Mouse (Mus musculus) urinary bladder, postnatal 25 days (tissue): ENCODE data around the gene Spta1.

Experiments
- DNase-seq: peaks from one replicate; pipeline ENCODE4 v3.0.0; 2022; ENCODE audit warnings: low spot score

Gene Spta1

DNA sequence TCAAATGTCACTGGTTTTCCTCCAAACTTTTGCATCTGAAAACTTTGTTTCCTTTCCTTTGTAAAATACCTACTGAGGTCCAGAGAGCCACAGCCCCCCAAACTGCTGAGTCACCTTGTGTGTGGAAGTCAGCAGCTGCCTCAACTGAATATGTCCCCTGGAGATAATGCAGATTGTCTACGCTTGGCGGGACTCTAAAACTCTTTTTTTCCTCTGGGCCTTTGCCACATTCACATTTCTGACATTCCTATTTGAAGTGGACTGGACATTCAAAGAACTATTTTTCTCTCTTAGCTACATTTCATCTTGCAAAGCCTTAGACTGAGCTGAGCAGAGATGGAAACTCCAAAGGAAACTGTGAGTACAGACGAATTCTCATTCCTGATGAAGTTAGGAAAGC, at the start of gene Spta1:
Gene Spta1 (plus strand): TSS at position 172 of the 400 bp plus-strand sequence.
- DNase-seq: no peak

- DNase-seq: no peak
Observed at GRCm38 (mm10) chr1:174131217-174131616, 41.4 kb upstream of the Spta1 start, which contains the start of gene Olfr424. Gene Olfr424 (plus strand): TSS chr1:174131517.

- DNase-seq: no peak
Observed at GRCm38 (mm10) chr1:174131999-174132398, 40.6 kb upstream of the Spta1 start.

DNA sequence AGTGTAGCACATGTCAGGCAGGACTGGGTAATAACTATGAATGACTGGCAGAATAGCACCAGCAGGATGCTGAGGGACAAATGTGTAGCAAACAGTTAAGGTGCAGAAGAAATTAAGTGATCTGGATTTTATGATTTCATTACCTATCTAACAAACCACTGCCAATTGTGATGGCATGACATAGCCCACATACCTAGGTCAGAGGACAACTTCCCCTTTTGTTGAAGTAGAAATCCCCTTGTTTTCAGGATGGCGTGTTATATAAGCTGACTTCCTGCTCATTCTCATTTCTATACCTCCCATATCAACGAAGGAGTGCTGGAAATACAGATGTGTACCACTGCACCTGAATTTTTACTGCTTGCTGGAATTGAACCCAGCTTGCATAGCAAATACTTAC, 31.2 kb upstream of the Spta1 start:
- no peak for DNase-seq

GRCm38 (mm10) chr1:174146696-174147095, 25.9 kb upstream of the Spta1 start:
- DNase-seq: no peak

DNA sequence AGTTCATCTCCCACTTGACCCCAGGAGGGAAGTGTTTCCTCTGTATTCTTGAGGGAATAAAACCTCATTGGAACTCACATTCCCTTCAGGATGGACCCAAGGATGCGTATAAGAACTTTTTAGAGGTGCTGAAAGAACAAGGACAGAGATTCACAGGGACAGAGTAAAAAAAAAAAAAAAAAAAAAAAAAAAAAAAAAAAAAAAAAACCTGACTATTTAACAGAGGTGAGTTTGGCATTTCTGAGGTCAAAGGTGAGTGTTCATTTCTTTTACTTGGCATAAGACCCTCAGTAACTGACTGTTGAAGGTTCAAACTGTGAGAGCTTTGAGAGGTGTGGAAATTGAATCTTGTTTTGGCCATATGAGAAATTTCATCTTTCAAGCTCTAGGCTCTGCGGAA, 23.3 kb upstream of the Spta1 start:
- DNase-seq: no peak

DNA sequence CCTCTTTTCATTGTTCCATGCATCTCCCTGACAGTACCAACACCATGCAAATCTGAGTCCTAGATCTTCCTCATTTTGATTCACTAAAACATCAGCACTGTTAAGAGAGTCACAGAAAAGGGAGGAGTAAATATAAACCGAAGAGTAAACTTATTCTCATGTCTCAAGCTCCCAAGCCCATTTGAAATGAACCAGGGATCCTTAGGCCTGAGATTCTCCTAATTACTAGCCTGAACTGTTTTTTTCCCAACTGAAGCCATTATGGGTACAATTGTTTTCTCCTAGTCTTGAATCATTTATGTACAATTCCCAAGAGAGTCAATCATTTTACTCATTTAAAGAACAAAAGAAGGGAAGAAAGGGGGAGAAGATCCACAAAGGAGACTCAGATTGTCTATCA, 17.2 kb upstream of the Spta1 start, which contains the start of gene Olfr420:
Gene Olfr420 (plus strand): TSS at position 301 of the 400 bp plus-strand sequence.
- DNase-seq: no peak

DNA sequence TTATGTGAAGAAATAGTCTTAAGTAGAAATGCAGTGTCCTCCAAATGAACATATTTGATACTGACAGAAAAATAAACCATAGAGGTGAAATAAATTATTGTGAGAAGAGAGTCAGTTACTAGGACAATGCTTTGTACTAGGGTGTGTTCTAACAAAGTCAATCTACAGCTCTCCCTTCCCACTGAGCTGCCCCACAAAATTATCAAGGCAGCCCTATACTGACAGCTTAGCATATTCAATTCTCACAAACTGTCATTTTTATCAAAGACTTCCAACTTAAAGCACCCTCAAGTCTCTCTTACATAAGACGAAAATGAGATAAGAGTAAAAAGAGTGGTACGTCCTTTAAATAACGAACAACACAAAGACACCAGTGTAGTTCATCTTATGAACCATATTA, 15.0 kb upstream of the Spta1 start:
- no peak for DNase-seq

DNA sequence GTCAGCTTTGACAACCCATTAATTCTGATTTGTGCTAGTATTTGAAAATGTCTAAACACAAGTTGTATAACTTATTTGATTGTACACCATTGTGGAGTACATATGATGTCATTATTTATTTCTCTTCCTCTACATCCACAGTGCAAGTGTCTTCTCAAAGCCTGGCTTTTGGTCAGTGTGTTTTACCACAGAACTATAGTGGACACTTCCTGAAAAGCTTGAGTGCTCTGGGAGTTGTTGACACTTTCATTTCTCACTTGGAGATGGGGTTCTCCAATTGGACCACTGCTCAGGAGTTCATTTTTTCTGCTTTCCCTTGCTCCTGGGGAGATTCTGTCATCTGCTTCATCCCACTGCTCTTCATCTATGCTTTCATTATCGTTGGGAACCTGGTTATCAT, 14.1 kb upstream of the Spta1 start:
- DNase-seq: no peak

GRCm38 (mm10) chr1:174159095-174159494, 13.5 kb upstream of the Spta1 start:
- no peak for DNase-seq

DNA sequence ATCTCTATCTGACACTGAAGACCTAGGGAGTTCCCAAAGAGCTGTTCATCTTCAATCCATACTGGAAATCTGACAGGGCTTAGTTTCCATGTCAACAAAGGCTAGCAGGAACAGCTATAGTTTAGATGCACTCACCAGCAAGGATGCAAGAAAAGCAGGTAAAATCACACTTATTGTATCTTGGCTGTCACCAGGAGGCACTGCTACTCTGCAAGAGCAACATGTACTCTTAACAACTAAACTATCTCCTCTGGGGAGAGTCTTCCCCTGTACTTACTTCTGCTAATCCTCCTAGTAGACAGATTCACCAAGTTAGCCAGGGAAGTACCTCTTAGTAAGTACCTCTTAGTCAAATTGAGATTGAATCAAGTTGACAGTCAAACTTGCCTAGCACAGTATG, 3.6 kb upstream of the Spta1 start:
- no peak for DNase-seq

GRCm38 (mm10) chr1:174170706-174171501, 1.7 kb upstream of the Spta1 start:
- no peak for DNase-seq

DNA sequence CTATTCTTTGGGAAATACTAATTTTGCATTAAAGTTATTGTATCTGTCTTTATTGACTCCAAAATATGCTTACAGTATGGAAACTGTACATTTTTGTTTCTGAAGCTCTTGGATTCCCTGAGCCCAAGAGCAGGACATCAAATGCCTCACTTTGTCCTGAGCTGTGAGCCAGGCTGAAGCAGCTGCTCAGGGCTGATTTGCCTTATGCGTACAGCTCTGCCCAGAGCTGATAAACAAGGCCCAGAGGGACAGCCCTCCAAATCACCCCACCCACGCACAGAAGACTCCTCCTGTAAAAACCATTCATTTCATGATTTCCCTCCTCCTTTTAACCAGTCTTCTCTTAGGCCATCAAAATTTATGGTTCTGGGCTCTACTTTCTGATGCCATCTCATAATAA, 1.0 kb upstream of the Spta1 start:
- no peak for DNase-seq

GRCm38 (mm10) chr1:174204699-174205098, 32.1 kb downstream of the Spta1 start:
- no peak for DNase-seq

- DNase-seq: no peak
Observed at GRCm38 (mm10) chr1:174212286-174212685, 39.7 kb downstream of the Spta1 start.

DNA sequence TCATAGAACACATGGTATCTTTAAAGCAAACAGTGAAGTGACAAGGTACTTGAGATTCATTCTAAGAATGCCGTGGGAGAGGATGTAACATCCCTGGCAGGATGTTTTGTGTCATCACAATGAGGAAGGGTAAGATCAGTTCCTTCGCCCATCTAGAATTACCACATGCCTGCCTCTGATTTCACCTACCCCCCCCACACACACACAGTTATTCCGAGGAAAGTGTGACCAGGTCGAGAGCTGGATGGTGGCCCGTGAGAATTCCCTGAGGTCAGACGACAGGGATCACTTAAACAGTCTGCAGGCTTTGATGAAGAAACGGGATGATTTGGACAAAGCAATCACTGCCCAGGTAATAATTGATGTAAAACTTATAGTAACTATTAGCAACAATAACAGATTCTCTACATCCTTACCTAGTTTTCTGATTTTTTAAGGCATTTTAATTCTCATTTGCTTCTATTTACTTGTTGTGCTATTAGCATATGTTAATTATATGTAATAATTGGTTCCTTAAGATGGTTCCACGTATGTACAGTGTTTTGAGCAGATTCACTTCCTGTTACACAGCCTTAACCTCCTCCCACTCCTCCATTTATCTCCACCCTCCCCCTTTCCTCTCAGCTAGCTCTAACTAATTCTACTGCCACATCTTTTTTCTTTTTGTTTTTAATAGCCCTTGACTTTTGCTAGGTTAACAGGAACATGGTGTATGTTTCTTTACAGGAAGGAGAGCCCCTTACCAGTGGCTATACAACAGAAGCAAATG, 42.9 kb downstream of the Spta1 start:
- no peak for DNase-seq

GRCm38 (mm10) chr1:174216528-174217204, 44.1 kb downstream of the Spta1 start:
- DNase-seq: no peak

- no peak for DNase-seq
Observed at GRCm38 (mm10) chr1:174239916-174240315, 67.3 kb downstream of the Spta1 start.

DNA sequence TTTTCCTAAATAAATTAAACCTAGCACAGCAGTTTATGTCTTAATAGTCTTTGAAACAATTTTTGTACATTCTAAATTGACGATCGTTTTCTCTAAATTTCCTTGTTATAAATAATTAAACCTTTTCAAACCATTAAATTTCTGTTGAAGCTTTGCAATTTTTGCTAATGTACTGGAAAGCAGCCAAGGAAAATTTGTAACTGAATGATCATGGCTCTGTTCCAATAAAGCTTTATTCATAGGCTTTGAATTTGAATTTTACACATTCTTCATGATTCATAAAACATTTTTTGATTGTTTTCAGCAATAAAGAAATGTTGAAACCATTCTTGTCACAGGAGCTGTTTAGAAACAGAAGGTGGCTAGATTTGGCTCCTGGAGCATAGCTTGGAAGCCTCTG, 72.0 kb downstream of the Spta1 start:
- no peak for DNase-seq

- DNase-seq: no peak
Observed at GRCm38 (mm10) chr1:174246080-174246479, 73.5 kb downstream of the Spta1 start.

- no peak for DNase-seq
Observed at GRCm38 (mm10) chr1:174247170-174247569, 74.6 kb downstream of the Spta1 start.

- no peak for DNase-seq
Observed at GRCm38 (mm10) chr1:174250376-174250775, 77.8 kb downstream of the Spta1 start.

GRCm38 (mm10) chr1:174251961-174252360, 79.4 kb downstream of the Spta1 start, which contains the start of gene Olfr419:
Gene Olfr419 (minus strand): TSS chr1:174252061.
- DNase-seq: no peak
